Mouse (Mus musculus) right cerebral cortex, postnatal 25 days (tissue): ENCODE results near the gene Tmem167b.

ENCODE experiments used
- DNase-seq: peaks from one replicate; pipeline ENCODE4 v3.0.0; 2022

Tmem167b gene

DNA sequence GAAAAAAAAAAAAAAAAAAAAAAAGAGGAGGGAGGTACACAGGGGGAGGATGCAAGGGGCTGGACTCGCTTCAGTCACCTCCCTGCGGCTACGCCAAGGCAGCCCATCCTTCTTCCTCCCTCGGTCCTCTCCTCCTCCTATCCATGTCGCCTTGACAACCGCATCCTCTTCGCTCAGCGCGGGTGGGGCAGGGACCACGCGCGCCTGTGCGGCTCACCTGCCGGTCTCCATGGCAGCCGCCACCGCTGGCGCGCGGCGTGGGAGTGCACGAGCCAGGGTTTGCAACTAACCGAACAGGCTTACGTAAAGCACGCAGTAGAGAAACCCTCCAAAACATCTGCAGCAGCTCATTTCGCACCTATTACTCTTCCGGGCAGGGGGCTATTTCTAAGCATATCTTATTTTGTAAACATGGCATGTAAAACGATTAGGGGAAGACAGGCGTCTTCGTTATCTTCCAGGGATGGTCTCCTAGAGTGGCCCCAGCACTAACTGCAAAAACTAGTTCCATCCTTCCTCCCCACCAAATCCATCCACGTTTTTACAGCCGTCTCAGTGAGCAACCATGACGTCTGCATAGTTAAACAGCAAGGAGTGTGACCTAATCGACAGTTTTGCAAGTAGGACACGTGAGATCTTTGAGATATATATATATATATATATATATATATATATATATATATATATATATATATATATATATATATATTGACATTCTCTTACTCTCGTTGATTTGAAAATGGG, 25.6 kb downstream of the Tmem167b start, which contains the start of gene 5330417C22Rik:
TSS of gene 5330417C22Rik (minus strand) at position 20 of the 744 bp plus-strand sequence.
- DNase-seq: peak; percentile 93

DNA sequence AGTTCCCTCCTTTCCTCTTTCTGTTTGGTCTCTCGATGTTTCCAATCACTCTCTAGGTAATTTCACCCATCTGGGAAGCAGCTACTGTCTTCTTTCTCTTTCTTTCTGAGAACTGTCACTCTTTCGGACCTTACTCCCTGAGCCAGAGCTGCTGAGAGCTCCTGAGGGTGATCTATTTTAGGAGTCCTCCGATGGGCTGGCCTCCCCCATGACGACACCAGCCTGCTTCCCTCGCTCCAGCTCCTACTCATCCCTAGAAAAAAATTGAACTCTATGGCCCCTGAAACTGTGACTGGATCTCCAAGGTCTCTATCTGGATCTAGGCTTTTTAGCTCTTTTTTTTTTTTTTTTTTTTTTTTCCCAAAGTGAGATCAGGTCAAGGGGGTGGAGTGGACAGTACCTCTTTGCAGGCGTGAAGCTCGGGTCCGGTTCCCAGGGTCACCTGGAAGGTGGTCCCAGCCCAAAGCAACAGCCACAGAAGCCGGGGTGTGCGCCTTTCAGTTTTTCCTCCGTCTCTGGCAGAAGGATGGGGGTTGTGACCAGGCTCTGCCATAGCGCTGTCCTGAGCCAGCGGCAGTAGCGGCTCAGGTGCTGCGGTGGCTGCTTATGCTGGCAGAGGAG, 26.3 kb downstream of the Tmem167b start:
- peak; percentile 13 for DNase-seq

DNA sequence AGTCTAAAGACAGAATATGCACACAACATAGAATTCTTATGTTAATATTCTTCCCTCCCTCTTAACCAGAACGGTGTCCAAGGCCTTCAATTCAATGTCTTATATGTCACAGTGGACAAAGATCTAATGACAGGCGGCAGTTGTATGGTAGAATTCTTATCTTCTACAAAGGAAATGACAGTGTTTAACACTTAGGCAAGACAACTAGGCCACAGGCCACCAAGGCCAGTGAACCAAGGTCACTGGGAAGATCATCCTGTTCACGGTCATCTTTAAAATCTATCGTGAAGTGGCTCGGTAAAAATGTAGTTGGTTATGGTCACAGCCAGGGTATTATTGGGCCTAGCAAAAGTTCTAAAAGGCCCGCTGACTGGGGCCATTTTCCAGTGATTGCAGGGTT, 28.3 kb downstream of the Tmem167b start, which contains the start of gene 1700013F07Rik:
TSS of gene 1700013F07Rik (plus strand) at position 200 of the 400 bp plus-strand sequence.
- DNase-seq: no peak

DNA sequence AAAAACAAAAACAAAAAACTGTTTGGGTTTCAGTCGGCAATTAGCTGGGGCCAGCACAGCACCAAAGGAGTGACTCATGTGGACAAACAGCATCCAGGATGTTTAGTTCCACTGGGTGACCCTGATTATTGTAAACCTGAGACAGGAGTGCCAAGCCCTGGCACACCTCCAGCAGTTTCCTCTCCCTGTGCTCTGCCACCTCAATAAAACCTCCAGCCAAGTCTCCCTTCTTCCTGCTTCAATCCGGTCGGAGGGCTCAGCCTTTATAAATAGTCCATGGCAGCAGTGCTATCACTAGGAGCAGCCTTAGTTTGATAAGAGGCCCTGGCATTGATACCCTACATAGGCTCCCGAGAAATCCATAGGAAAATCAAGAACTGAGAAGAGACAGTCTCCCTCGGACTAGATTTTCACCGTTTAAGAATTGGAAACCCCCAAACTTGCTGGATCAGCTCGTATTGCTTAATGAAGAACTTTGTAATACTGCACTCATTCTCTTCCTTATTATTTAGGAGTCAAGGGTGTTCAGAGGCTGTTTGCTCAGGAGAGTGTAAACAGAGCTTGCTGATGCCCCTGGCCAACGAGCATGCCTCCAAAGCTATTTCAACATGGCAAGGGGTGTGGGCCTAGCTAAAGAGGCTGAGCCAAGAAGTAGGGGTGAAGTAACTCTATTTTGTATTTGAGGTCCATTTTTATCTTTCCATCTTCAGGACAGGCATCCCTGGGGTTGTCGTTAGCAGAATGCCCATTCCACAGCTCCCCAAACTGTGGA, 29.0 kb downstream of the Tmem167b start:
- no peak for DNase-seq

DNA sequence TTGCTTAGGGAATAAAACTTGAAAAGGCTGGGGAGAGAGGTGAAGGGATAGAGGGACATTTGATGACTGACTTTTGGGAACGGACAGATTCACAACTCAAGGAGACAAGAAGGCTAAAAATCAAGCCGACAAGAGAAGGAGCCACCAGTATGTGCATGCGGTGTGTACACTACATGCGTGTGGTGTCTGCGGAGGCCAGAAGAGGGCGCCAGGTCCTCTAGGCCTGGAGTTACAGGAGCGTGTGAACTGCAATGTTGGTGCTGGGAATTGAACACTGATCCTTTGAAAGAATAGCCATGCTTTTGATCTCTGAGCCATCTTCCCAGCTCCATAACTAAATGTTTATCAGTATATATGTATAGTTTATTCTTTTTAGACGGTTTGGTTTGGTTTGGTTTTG, 33.8 kb downstream of the Tmem167b start:
- DNase-seq: no peak

DNA sequence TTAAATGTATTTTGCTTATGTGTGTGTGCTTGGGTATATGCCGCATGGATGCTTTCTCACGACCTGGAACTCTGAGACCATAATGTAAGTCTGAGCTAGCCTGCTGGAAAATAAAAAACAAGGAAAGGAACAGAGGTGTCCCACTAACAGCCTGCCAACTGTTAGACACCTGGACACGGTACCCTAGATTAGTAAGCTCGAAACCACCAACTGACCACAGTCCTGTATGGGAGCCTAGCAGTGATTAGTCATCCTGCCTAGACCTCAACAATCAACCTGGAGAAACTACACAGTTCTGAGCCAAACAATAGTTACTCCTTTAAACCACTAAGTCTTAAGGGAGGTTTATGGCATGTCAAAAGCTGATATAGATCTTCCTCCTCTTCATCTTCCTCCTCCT, 38.9 kb downstream of the Tmem167b start:
- no peak for DNase-seq

DNA sequence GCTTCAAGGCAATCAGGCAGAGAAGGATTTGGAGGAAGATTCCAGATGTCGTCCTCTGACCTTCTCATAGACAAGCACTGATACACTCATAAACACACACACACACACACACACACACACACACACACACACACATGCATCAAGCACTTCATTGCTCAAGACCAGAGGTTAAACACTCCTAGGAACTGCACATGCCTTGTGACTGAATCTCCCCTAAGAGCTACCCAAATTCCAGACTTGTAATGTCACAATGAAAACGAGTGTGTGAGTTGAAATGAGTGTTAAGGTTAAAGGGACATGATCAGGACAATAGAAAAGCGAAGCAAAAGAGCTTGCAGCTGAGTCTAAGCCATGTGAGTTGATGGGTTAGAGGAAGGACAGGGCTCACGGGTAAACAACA, 44.0 kb downstream of the Tmem167b start:
- DNase-seq: no peak

DNA sequence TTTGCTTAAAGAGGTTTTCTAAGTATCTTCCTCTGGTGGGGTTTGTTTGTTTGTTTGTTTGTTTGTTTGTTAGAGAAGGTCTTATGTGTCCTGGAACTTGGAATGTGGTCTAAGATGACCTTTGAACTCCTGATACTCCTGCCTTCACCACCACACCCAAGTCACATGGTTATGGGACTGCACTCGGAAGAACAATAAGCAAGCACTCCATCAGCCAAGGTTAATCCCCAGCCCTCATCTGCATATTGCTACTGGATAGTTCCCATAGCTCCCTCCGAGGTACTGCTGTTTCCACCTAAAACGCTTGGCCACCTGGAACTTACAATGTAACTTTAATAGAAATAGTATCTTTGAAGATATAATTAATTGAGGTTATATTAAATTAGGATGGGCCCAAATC, 48.8 kb downstream of the Tmem167b start:
- no peak for DNase-seq

DNA sequence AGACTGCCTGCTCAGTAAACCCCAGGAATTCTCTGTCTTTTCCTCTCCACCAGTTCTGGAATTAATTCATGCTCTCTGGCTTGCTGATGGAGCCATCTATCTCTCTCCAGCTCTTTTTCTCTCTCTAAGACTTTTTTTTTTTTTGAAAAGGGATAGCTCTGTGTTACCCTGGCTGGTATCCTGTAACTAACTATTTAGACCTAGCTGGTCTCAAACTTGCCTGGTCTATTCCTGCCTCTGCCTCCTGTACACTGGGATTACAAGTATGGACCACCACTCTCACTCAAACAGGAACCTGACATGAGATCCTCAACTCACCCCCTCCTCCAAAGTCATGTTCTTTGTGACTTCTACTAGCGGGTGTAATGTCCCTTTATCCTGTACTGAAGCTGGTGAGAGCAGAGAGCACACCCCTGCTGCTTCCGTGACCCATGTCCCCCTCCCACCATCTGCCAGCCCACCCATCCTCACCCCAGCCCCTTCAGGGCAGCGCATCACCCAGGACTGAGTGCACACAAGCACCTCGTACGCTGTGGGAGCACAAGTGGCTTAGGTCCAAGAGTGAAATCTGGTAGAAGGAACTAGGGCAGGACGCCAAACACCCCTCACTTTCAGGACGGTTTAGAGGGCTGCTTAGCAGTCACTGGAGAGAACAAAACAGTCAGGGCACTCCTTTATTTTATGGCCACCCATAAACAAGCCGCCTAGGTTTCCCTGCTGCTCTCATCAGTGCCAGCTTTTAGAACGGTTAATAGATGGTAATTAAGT, 51.4 kb downstream of the Tmem167b start:
- no peak for DNase-seq

DNA sequence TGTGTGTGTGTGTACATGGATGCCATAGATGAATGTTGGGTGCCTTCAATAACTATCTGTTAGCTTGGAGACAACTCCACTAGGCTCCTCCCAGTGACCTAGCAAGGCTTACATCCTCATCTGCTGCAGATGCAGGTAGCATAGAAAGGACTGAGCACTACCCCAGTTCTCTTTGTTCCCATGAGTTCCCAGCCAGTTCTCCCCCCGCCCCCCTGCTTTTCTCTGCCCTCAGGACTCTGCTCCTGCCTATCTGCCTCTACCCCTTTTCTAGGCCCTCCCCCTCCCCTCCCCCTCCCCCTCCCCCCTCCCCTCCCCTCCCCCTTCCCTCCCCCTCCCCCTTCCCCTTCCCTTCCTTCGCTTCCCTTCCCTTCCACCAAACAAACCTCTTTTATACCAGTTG, 52.1 kb downstream of the Tmem167b start:
- no peak for DNase-seq

DNA sequence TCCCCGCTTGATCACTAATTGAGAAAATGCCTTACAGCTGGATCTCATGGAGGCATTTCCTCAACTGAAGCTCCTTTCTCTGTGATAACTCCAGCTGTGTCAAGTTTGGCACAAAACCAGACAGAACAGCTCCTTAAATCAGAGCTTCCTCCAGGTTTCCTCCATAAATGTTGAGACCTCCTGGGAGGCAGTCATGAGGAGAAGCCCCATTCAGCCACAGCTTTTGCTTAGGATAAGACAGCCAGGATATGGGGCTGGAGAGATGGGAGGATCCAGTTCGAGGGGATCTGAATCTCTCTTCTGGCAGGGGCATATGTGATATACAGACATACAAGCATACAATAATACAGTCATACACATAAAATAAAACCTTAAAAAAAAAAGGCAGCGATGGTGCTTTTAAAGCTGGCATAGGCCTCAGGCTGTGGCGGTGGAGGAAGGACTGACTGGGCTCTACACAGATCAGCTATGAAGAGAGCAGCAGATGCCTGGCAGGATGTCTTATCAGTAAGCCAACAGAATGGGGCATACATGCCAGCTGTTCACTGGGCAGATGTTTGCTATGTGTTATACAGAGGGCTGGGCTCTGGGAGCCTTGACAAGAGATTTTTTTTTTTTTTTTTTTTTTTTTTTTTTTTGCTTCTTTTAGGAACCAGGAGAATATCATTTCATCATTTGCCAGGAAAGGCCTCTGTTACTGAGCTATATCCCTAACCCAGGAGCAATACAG, 53.4 kb downstream of the Tmem167b start:
- no peak for DNase-seq
